Mouse (Mus musculus) forebrain, postnatal 0 days (tissue): ENCODE measurements around the gene Klf17. TPM values are rescaled to one million over a fixed set of nuclear protein-coding genes. Genes with fewer than 3 reads are reported as not detected.

Experiments used
- ATAC-seq: fragments of 200-750 bp; cut with Nextera tagmentation; 2 replicates; pipeline ENCODE4 v1.8.0; 2017; ENCODE audit warnings: mild to moderate bottlenecking, moderate library complexity
- DNase-seq: peaks from one replicate; pipeline ENCODE4 v3.0.0-alpha.2; 2015
- H3K27ac ChIP-seq: fragments of 300-500 bp; sonication (generic); 2 replicates; pipeline ENCODE4 v1.5.1; 2014; ENCODE audit warnings: low read depth, mild to moderate bottlenecking, antibody characterized with exemption, low read length, moderate library complexity, mixed read lengths
- H3K27me3 ChIP-seq: fragments of 300-500 bp; sonication (generic); 2 replicates; pipeline ENCODE4 v1.6.1; 2014; ENCODE audit warnings: mild to moderate bottlenecking, low read length, mixed read lengths; ENCODE audit not compliant: insufficient read depth
- H3K36me3 ChIP-seq: fragments of 300-500 bp; sonication (generic); 2 replicates; pipeline ENCODE4 v1.6.1; 2014; ENCODE audit warnings: mild to moderate bottlenecking, moderate library complexity; ENCODE audit not compliant: insufficient read depth
- H3K4me1 ChIP-seq: fragments of 300-500 bp; sonication (generic); 2 replicates; pipeline ENCODE4 v1.6.1; 2014; ENCODE audit warnings: antibody characterized with exemption; ENCODE audit not compliant: insufficient read depth
- H3K4me2 ChIP-seq: fragments of 300-500 bp; sonication (generic); 2 replicates; pipeline ENCODE4 v1.6.1; 2014; ENCODE audit warnings: low read depth, mild to moderate bottlenecking, moderate library complexity
- H3K4me3 ChIP-seq: fragments of 300-500 bp; sonication (generic); 2 replicates; pipeline ENCODE4 v1.5.1; 2014; ENCODE audit warnings: low read depth, low read length, mixed read lengths
- H3K9ac ChIP-seq: fragments of 300-500 bp; sonication (generic); 2 replicates; pipeline ENCODE4 v1.6.1; 2014; ENCODE audit warnings: mild to moderate bottlenecking
- H3K9me3 ChIP-seq: fragments of 300-500 bp; sonication (generic); 2 replicates; pipeline ENCODE4 v1.6.1; 2016; ENCODE audit warnings: low read length
- CTCF ChIP-seq: sonication (generic); IDR thresholded peaks from 2 replicates; pipeline ENCODE4 v1.5.1; 2016; ENCODE audit warnings: antibody characterized with exemption, control low read depth, low read depth
- WGBS: fragments of 180-500 bp; shearing (Covaris S2); extraction: QIAGEN DNeasy Blood & Tissue Kit; methylation state at CpG from one replicate; pipeline ENCODE4 v1.1.7; 2014; 5-methylcytosine and 5-hydroxymethylcytosine counted together
- polyA plus RNA-seq: library from polyadenylated mRNA; unstranded; fragments of >200 nt; fragmentation: Nextera tagmentation; extraction: Ambion mirVana; gene quantifications from 2 replicates; pipeline ENCODE4 v1.2.1, GENCODE M21; 2015
- total RNA-seq: library from RNA; depleted of rRNA; stranded (reverse); fragments of >200 nt; gene quantifications from 2 replicates; pipeline ENCODE4 v1.2.3, GENCODE M21; 2014; rRNA removed

Gene Klf17
- total and polyA plus RNA-seq, 2 experiments from 2014 or later, result not detected

DNA sequence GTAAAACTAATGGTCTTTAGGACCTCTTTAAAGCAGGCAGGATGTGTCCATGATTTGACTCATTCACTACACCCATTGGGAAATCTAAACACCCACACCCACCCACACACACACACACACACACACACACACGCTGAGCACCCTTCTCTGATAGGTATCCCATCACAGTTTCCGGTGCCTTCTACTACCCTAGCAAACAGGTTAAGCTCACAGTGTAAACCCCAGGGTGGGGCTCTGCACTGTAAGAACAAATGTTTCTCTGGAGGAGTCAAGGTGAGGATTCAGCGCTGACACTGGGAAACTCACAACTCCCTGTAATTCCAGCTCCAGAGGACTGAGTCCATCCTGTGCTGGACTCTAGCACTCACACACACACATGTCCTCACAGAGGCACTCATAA, 33.5 kb downstream of the Klf17 start:
- H3K4me3 ChIP-seq, result no peak overlapping the region
- H3K27me3 ChIP-seq, result no peaks in the 10 kb centered on the region
- H3K36me3 ChIP-seq, result no peaks in the 10 kb centered on the region
- no peaks in the 10 kb centered on the region for H3K9me3 ChIP-seq
- no peak for TF ChIP-seq CTCF
- no peaks in the 10 kb centered on the region for H3K4me1 ChIP-seq
- DNase-seq (no peak), ATAC-seq (no peak)
- no peak overlapping the region for H3K9ac ChIP-seq
- no peak overlapping the region for H3K4me2 ChIP-seq
- no peak overlapping the region for H3K27ac ChIP-seq
- 94% methylated on average over 3 of the region's 3 CpGs for WGBS

DNA sequence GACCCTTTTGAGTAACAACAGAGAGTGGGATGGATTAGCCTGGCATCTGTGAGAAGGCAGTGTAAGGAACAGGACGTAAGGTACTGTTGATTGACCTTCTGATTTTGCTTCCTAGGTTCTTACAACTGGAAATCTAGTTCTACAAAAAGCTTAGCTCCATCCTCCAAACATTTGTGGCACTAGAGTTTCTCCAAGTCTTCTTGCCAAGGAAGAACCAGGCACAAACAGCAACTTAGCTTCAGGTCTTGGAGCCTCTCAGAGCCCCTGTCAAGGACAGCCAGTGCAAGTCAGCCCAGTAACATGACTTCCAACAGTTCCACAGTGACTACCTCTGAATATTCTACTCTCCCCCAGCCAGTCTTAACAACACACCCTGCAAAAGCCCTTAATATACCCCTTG, 41.3 kb downstream of the Klf17 start, which contains the start of gene Gm12845:
TSS of gene Gm12845 (plus strand) at position 301 of the 400 bp plus-strand sequence.
- Histone ChIP-seq H3K9ac (no peak within 1 kb of the TSS), H3K27me3 (no peaks in the 10 kb centered on the region), H3K4me2 (no peak within 1 kb of the TSS), H3K4me3 (no peak within 1 kb of the TSS), H3K36me3 (no peaks in the 10 kb centered on the region), H3K4me1 (no peaks in the 10 kb centered on the region), H3K9me3 (no peaks in the 10 kb centered on the region), H3K27ac (no peak within 1 kb of the TSS)
- 93% methylated on average over 1 of the region's 1 CpGs for WGBS
- TF ChIP-seq CTCF, result no peak
- ATAC-seq, result no peak
- DNase-seq, result no peak

DNA sequence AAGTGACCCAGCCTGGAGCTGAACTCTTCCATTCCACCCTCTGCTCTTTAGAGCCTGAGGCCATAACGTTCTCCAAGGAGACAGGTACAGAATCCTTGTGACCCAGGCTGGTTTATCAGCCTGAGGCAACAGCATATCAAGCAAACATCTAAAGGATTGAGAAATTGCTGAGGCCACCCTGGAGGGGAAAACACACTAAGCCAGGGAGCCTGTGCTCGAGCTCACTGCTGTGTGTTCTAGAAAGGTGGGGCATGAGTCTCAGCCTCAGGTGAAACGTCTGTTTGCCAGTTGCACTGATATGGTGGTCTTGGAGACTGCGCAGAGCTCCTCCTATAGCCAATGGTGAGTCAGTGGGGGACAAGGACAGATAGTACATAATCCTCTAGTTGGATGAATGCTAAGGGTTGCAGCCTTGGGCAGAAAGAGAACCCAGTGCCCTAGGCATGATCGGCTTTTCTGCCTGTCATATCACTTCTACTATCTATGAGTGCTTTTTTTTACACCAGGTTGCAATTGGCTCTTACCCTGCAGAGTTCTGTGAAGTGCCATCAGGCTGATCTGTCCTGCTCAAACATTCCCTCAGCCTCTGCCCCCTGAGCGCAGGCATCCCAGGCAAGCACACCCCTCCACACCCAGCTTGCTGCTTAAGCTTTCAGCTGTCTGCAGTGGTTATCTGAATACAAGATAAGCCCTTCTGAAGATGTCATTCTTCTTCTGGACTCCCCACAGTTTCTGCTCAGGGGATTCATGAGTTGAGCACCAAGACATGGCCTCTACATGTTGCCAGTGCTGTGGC, 51.9 kb downstream of the Klf17 start:
- no peaks in the 10 kb centered on the region for H3K4me1 ChIP-seq
- no peak for ATAC-seq
- H3K4me2 ChIP-seq, result no peak overlapping the region
- WGBS, result 77% methylated on average over 6 of the region's 6 CpGs
- no peaks in the 10 kb centered on the region for H3K9me3 ChIP-seq
- no peak overlapping the region for H3K4me3 ChIP-seq
- H3K9ac ChIP-seq, result no peak overlapping the region
- H3K27ac ChIP-seq, result no peak overlapping the region
- TF ChIP-seq CTCF, result no peak
- no peaks in the 10 kb centered on the region for H3K36me3 ChIP-seq
- no peak for DNase-seq
- H3K27me3 ChIP-seq, result no peaks in the 10 kb centered on the region

DNA sequence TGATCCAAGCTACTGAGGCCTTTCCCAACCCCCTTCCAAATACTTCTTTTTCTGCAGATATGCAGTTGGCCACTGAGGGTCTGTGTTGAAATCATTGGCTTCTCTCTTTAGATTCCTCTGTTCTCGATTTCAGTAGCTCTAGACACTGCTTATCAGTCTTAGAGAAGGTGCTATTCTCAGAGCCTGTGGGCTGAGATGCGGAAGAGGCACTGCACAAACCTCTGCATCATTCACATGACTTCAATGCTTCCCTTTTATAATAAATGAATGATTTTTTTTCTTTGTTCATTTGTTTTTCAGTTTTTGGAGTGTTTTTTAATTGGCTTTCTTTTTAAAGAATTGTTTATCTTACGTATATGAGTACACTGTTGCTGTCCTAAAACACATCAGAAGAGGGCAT, 53.1 kb downstream of the Klf17 start:
- Histone ChIP-seq H3K4me2 (no peak overlapping the region), H3K4me1 (no peaks in the 10 kb centered on the region), H3K27me3 (no peaks in the 10 kb centered on the region), H3K4me3 (no peak overlapping the region), H3K9ac (no peak overlapping the region), H3K36me3 (no peaks in the 10 kb centered on the region), H3K27ac (no peak overlapping the region), H3K9me3 (no peaks in the 10 kb centered on the region)
- 82% methylated on average over 3 of the region's 3 CpGs for WGBS
- DNase-seq (no peak), ATAC-seq (no peak)
- TF ChIP-seq CTCF, result no peak

DNA sequence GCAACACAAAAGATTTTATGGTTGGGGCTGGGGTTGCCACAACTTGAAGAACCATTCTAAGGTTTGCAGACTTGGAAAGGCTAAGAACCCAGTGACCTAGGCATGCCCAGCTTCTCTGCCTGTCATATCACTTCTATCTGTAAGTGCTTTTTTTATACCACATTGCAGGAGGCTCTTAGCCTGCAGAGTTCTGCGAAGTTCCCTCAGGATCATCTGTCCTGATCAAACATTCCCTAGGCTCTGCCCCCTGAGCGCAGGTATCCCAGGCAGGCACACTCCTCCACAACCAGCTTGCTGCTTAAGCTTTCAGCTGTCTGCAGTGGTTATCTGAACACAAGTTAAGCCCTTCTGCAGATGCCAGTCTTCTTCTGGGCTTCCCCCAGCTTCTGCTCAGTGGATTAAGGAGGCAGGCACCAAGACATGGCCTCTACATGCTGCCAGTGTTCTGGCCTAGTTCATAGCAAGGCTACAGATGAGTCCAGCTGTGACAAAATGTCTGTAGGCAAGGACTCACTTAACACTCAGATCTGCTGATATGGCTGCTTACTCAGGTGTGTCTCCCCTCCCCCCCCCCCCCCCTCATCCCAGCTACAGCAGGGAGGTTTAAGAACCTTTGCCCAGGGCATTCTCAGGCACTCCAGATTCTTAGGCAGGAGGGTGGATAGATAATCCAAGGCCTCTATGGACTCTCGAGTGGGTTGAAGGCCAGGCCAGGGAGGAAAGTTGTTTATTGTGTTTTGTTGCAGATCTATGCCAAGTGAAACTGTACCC, 56.5 kb downstream of the Klf17 start:
- H3K36me3 ChIP-seq, result no peaks in the 10 kb centered on the region
- 78% methylated on average over 3 of the region's 3 CpGs for WGBS
- no peaks in the 10 kb centered on the region for H3K9me3 ChIP-seq
- H3K9ac ChIP-seq, result no peak overlapping the region
- ATAC-seq (no peak), DNase-seq (no peak)
- H3K27ac ChIP-seq, result no peak overlapping the region
- no peaks in the 10 kb centered on the region for H3K4me1 ChIP-seq
- H3K4me3 ChIP-seq, result no peak overlapping the region
- no peak overlapping the region for H3K4me2 ChIP-seq
- H3K27me3 ChIP-seq, result no peaks in the 10 kb centered on the region
- no peak for TF ChIP-seq CTCF

Other genes with a start within 250 kb of the Klf17 start
- 269 and 276 TPM in 2 replicates for gene Eri3, start 215.3 kb downstream of the Klf17 start, total RNA-seq
- gene Eri3, start 215.3 kb downstream of the Klf17 start, polyA plus RNA-seq, result 379 and 380 TPM in 2 replicates
- gene Dmap1, start 83.4 kb downstream of the Klf17 start, total RNA-seq, result 75.0 and 88.4 TPM in 2 replicates
- gene Dmap1, start 83.4 kb downstream of the Klf17 start, polyA plus RNA-seq, result 80.4 and 84.7 TPM in 2 replicates
- not detected in 2 replicates for gene Gm12845, start 41.2 kb downstream of the Klf17 start, total RNA-seq
- gene Gm12845, start 41.2 kb downstream of the Klf17 start, polyA plus RNA-seq, result not detected in 2 replicates
- 30.6 and 35.0 TPM in 2 replicates for gene Slc6a9, start 68.9 kb upstream of the Klf17 start, total RNA-seq
- 18.7 and 33.7 TPM in 2 replicates for gene Slc6a9, start 68.9 kb upstream of the Klf17 start, polyA plus RNA-seq
- 3.4 and 7.7 TPM in 2 replicates for gene Ccdc24, start 106.9 kb upstream of the Klf17 start, total RNA-seq
- 0.94 and 1.5 TPM in 2 replicates for gene Ccdc24, start 106.9 kb upstream of the Klf17 start, polyA plus RNA-seq
- 179 and 192 TPM in 2 replicates for gene B4galt2, start 117.8 kb upstream of the Klf17 start, total RNA-seq
- 89.0 and 90.6 TPM in 2 replicates for gene B4galt2, start 117.8 kb upstream of the Klf17 start, polyA plus RNA-seq
- 557 and 600 TPM in 2 replicates for gene Atp6v0b, start 121.7 kb upstream of the Klf17 start, total RNA-seq
- gene Atp6v0b, start 121.7 kb upstream of the Klf17 start, polyA plus RNA-seq, result 599 and 626 TPM in 2 replicates
- gene Dph2, start 126.4 kb upstream of the Klf17 start, total RNA-seq, result 21.6 and 22.3 TPM in 2 replicates
- 16.7 and 17.4 TPM in 2 replicates for gene Dph2, start 126.4 kb upstream of the Klf17 start, polyA plus RNA-seq
- 37.9 and 42.9 TPM in 2 replicates for gene Ipo13, start 149.4 kb upstream of the Klf17 start, total RNA-seq
- 58.1 and 61.8 TPM in 2 replicates for gene Ipo13, start 149.4 kb upstream of the Klf17 start, polyA plus RNA-seq
- gene Artn, start 164.1 kb upstream of the Klf17 start, total RNA-seq, result 0.62 and 1.0 TPM in 2 replicates
- gene Artn, start 164.1 kb upstream of the Klf17 start, polyA plus RNA-seq, result 0.42 and 0.54 TPM in 2 replicates